Mouse (Mus musculus): ENCODE results near the gene Rassf8.

Rassf8 gene

GRCm38 (mm10) chr6:145746132-145746849, at the start of gene Rassf8:
TSS of gene Rassf8 (plus strand) at chr6:145746748.
- peak; percentile 57 for DNase-seq (ENCODE audit: low read depth, low spot score)

- no peak for DNase-seq (ENCODE audit: low read depth, low spot score)
These were observed 45.5 kb upstream of the Rassf8 start for GRCm38 (mm10) chr6:145701021-145701540.

DNA sequence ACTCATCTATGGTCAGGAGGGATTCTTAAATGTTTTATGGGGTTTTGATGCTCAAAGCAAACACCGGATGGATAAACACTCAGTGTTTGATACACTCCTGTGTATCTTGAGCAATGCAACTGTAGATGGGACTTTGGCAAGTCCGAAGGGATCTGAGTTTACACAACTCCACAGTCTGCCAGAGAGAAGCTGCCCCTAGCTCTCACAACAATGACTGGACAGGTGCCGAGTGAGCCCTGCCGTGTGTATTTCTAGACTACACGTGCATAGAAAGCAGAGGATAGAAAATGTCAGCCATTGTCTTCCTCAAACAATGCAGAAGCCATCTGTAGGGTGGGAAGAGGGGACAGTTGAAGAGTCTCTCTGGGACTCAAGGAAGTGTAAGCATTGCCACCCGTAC, 42.9 kb upstream of the Rassf8 start:
- DNase-seq (ENCODE audit: low read depth, low spot score): no peak

GRCm38 (mm10) chr6:145709956-145710720, 36.4 kb upstream of the Rassf8 start:
- DNase-seq (ENCODE audit: low read depth, low spot score): no peak

DNA sequence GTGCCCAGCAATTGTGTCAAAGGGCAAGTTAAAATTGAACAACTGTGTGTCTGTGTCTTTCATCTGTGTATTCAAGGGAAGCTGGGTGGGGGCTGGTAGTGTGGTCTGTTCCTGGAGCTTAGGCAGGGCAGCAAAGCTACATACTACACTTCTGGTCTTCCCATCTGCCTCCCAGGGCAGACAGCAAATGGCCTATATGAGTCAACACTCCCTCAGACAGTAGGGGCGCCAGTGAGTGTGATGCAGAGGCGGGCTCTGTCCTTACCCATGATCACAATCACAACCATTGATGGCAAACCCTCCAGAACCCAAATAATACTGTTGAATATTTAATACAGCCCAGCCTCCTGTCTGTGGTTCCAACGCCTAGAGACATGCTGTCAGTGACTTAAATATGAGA, 35.8 kb upstream of the Rassf8 start:
- DNase-seq (ENCODE audit: low read depth, low spot score): no peak

DNA sequence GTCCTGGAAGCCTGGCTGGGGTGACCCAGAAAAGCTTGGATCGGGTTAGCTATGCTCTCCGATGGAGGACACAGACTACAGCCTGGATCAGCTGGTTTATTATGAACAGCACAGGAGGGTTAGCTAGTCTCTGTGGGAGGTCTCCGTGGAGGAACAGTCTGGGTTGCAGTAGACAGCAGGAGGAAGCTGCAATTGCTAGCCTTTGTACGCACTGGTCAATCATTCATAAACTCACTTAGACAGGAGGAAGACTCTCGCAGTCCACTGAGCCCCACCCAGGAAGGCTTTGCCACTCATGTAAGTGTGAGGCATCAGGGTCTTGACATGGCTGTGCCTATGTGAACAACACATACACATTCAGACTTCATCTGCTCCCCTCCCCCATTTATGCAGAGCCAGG, 35.2 kb upstream of the Rassf8 start:
- DNase-seq (ENCODE audit: low read depth, low spot score): no peak

DNA sequence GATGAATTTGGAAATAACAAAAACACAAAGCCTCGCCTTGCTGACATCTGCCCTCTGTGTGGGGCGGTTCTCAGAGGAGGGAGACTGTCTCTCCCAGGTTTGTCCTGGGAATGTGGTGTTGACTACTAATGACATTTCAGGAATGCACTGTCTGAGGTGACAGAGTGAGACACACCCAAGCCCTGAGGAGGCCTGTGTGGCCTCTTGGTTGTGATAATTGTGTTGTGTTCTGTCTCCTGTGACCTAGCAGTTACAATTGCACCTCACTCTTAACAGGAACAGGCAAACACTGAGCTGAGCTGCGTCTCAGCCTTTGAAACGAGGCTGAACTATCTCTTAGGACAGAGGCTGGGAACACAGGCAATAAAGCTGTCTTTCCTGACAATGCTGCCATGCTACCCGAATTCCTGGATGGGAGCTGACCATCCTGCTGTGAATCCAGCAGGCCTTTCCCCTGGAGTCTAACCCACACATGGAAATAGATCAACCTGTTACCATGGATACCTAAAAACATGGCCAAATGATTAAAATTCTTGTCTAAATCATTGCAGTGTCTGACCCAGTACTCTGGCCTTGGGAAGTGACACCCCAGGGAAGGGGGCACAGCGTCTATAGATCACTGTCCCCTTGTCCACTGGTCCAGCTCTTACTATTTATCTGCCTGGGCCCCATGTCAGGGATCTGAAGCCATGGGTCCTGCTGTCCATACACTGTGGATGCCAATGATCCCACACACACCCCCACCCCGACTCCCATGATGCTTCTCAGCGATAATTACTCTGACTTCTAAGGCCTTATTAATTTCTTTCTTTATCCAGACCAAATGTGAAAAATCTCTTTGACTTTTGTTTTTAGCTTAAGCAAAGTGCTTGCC, 33.1 kb upstream of the Rassf8 start:
- no peak for DNase-seq (ENCODE audit: low read depth, low spot score)

DNA sequence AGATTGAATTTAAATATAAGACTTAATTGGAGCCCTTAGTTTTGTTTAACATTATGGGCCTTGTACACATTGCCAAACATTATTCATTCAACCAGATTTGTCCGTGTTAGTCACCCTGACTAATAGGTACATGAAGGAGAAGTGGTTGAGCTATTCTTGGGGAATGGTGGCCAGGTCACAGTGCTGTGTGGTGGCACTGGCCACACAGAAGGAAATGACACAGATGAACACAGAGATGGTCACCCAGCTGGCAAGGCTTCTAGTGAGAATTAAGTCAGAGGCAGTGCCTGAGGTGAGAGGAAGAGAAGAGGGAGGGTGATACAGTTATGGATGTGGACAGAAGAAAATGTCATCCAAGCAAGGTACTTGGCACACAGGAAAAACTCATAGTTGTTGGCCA, 32.4 kb upstream of the Rassf8 start:
- DNase-seq (ENCODE audit: low read depth, low spot score): no peak

DNA sequence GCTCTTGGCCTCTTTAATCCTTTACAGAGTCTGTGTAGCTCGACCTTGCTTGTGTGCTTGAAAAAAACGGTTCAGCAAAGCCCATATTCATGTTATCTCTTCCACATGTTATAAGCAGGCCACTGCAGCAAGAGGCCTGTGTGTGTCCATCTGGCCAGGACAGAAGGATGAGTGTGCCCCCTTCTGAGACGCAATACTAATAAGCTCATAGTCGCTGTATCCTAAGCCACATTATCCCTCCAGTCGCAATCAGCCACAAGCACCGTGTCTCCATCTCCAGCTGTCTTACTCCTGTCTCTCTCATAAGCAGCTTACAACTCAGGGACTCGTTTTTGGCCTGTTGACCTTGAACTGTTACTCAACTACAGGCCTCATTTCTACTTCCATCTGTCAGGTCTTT, 24.0 kb upstream of the Rassf8 start:
- no peak for DNase-seq (ENCODE audit: low read depth, low spot score)

- no peak for DNase-seq (ENCODE audit: low read depth, low spot score)
These were observed 23.3 kb upstream of the Rassf8 start for GRCm38 (mm10) chr6:145723131-145723863.

DNA sequence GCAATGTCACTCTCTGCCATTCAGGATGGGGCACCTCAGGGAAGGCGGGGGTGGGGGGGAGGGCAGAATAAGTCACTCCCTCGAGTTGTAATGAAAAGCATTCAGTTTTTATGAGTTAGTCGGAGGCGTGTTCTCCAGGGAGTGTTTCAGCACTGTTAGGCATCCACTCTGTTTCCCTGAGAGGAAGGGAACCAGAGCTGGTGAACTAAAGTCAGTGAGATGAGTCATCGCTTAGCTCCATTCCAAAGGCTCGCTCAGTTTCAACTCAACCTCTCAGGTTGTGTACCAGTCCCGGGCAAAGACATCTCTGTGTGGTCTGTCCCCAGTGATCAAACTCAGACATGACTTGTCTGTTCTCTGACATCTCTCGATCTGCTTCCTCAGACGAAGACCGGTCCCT, 20.7 kb upstream of the Rassf8 start:
- no peak for DNase-seq (ENCODE audit: low read depth, low spot score)

- DNase-seq (ENCODE audit: low read depth, low spot score): no peak
These were observed 19.6 kb upstream of the Rassf8 start for GRCm38 (mm10) chr6:145726986-145727385.

- no peak for DNase-seq (ENCODE audit: low read depth, low spot score)
These were observed 13.7 kb upstream of the Rassf8 start for GRCm38 (mm10) chr6:145732868-145733267.

DNA sequence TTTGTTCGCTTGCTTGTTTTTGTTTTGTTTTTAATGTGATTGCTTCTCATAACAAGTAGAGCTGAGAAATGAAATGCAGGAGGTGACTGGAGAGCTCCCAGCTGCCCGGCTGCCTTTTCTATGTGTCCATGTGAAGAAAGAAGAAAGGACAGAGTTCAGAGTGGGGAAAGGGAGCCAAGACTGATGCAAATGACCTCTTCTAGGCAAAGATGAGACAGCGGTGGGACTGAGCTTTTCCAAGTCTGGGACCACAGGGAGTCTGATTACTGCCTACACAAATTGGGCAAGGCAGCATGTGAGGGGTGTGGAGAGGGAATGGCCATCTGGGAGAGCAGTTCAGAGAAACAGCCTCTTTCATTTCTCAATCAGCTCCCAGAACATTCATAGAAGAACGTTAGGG, 13.3 kb upstream of the Rassf8 start:
- DNase-seq (ENCODE audit: low read depth, low spot score): no peak

GRCm38 (mm10) chr6:145733911-145734310, 12.6 kb upstream of the Rassf8 start:
- DNase-seq (ENCODE audit: low read depth, low spot score): no peak

DNA sequence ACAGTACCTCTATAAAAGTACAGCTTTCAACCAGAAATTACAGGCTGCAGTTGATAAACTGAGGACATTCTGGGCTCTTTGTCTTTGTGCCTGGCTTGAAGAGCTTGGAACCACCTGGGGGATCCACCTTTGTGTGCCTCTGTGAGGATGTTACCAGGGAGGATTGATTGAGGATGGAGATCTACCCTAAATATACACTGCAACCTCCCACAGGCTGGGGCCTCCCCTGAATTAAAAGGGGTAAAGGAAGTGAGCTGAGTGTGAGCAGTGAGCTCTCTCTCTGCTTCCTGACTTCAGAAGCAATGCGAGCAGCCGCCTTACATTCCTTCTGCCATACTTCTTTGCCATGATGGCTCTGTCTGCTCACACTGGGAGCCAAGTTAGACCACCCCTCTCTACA, 10.4 kb upstream of the Rassf8 start:
- no peak for DNase-seq (ENCODE audit: low read depth, low spot score)

DNA sequence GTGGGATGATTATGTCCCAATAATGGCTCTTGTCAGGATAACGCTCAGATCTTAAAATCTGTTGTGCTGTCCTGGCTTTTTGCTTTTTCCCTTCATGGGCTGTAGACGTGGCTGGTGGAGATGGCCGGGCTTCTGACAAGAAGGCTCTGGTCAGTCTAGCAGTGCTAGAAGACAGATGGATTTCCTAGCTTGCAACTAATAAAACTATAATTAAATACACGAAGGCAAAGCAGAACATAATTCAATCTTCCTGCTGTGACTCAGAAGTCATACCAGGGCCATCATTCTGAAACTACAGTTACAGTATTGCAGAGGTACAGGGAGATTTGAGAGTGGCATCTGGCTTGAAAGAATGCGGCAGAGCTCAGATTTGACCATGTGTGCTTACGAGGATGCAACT, 7.3 kb upstream of the Rassf8 start:
- DNase-seq (ENCODE audit: low read depth, low spot score): no peak

DNA sequence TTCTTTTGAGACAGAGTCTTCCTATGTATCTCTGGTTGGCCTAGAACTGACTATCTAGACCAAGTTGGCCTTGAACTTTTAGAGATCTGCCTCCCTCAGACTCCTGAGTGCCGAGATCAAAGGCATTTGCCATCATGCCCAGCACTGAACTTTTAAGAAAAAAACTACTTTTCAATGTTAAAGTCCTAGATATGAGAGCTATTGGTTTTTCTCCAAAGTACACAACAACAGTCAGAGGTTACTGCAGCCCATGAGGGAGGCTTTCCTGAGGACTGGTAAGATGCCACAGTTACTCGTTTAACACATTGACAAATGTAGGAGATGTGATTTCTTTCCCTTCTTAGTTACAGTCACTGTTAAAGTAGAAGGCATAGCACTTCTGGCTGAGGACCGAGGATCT, 6.5 kb upstream of the Rassf8 start:
- no peak for DNase-seq (ENCODE audit: low read depth, low spot score)

- no peak for DNase-seq (ENCODE audit: low read depth, low spot score)
These were observed 1.3 kb upstream of the Rassf8 start for GRCm38 (mm10) chr6:145745291-145745690.

DNA sequence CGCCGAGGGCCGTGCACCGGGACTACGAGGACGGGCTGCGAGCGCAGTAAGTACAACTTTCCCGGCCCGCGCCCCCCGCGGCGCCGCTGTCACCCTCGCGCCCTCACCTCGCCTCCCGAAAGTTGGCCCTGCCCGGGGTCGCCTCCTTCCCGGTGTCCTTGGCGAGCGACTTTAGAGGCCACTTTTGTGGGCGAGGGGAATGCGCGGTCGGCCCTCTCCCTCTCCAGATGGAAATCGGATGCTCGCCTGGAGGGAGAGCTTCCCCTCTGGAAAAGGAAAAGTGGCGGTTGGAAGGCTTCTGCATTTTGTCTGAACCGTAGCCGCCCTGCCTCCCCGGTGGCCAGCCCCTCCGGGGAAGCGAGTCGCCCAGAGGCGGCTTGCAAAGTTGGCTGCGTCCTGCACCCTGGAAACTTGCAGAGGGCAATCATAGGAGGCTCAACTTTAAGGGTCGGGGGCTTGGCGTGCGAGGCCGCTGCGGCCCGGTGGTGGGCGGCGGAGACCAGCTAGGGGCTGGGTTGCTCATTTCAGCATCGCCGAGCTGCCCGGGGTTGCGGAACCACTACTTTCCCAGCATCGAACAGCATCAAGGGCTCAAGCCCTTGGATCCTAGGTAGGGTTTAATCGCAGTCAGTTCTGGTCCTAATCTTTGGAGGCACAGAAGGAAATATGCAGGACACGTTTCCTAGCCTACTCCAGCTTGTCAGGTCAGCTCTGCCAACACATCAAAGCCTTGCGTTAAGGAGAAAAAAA, 548 bp downstream of the Rassf8 start:
- no peak for DNase-seq (ENCODE audit: low read depth, low spot score)

Measured in brain, embryonic 18.5 days (tissue).